Mouse (Mus musculus): ENCODE results near the gene Abhd12.

The Abhd12 gene

GRCm38 (mm10) chr2:150808381-150808780 lies 96.2 kb downstream of the Abhd12 start:
- DNase-seq (ENCODE audit: low spot score in 2 of 2) = no peak

GRCm38 (mm10) chr2:150803035-150803434 lies 101.5 kb downstream of the Abhd12 start:
- no peak for DNase-seq (ENCODE audit: low spot score in 2 of 2)

- DNase-seq (ENCODE audit: low spot score in 2 of 2) = no peak
These were observed 103.9 kb downstream of the Abhd12 start for GRCm38 (mm10) chr2:150800616-150801015.

- DNase-seq (ENCODE audit: low spot score in 2 of 2) = no peak
These were observed 106.5 kb downstream of the Abhd12 start for GRCm38 (mm10) chr2:150798084-150798483.

GRCm38 (mm10) chr2:150793320-150793719 lies 111.2 kb downstream of the Abhd12 start:
- no peak for DNase-seq (ENCODE audit: low spot score in 2 of 2)

GRCm38 (mm10) chr2:150788768-150789550 lies 115.6 kb downstream of the Abhd12 start:
- DNase-seq (ENCODE audit: low spot score in 2 of 2) = peak; percentile 42 to 78

GRCm38 (mm10) chr2:150787234-150787771 lies 117.2 kb downstream of the Abhd12 start:
- no peak for DNase-seq (ENCODE audit: low spot score in 2 of 2)

GRCm38 (mm10) chr2:150786251-150787180 lies 118.0 kb downstream of the Abhd12 start, which contains the start of gene Pygb:
Gene Pygb (plus strand): TSS chr2:150786735.
- DNase-seq (ENCODE audit: low spot score in 2 of 2) = peak in 1 of 2 experiments; percentile 81

GRCm38 (mm10) chr2:150782801-150783200 lies 121.7 kb downstream of the Abhd12 start:
- no peak for DNase-seq (ENCODE audit: low spot score in 2 of 2)

Data from left cerebral cortex, adult 9 months (tissue).